Mouse (Mus musculus) urinary bladder, postnatal 10 days (tissue): ENCODE measurements around the gene Gm21874.
"Not testable (repeated sequence)": the region's sequence is repeated elsewhere in the genome, so short reads cannot be mapped to it uniquely, and the experiment has no call there.

Experiments
- DNase-seq: peaks from one replicate; pipeline ENCODE4 v3.0.0; 2022; ENCODE audit warnings: low spot score

Gm21874 gene

GRCm38 (mm10) chrY:9416048-9416447 lies at the start of gene Gm21874:
Gm21874 (minus strand) TSS chrY:9416148.
- DNase-seq: not testable (repeated sequence)
